8 mouse cellular contexts compared by ENCODE assay signal in the genomic region with DNA sequence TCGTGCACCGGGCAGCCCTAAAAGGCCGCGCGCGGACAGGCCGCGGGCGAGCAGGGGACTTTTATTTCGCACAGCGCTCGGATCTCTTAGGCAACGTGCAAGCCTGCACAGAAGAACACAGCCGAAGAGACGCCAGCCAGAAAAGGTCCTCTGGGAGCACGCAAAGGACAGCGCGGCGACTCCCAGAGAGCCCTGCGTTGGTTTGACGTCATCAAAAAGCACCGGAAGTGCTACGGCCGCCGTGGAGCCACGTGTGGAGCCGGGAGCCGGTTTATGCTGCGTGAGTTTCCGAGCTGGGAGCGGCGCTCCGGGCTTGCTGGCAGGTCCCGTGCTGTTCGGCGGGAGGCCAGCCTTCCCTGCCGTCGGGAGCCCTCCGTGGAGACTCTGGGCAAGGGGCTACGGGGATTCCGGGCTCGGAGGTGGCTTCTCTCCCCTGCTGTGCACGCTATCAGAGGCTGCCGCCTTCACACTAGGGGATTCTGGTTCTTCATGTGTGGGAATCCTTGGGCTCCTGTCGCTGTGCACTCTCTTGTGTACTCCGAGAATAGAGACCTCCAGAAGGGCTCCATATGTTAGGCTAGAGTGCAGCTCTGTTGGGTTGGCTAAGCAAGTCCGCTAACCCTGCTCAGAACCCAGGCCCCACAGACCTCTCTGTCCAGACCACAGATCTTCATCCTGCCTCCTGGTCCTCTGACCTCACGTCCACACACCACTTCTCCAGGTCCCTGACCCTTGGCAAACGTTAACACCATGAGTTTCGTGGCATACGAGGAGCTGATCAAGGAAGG. TPM values are rescaled to one million over a fixed set of nuclear protein-coding genes. Genes with fewer than 3 reads are reported as not detected.
DNase-seq lines count a peak whose midpoint lies in the region; ATAC-seq and TF ChIP-seq lines count a peak whose summit lies in the region.

TSS of gene Trmt61a (plus strand) at position 224 of the 788 bp plus-strand sequence.

- no peak for TF ChIP-seq RAD21 in CH12.LX (IDR thresholded peaks at IDR 0.05; ENCODE audit: low read depth, low read length)

- ATAC-seq in heart, embryonic 13.5 days (ENCODE audit: extremely low read depth, insufficient number of reproducible peaks, low FRiP score, low TSS enrichment) = peak; percentile 72
- ATAC-seq in kidney, postnatal 0 days (replicated peaks; ENCODE audit: low FRiP score, low read depth) = peak; percentile 93
- peak; percentile 80 for ATAC-seq in liver, embryonic 15.5 days (ENCODE audit: insufficient read depth)
- peak; percentile 84 for ATAC-seq in neural tube, embryonic 11.5 days (ENCODE audit: insufficient read depth, low FRiP score, low TSS enrichment)
- peak; percentile 81 for ATAC-seq in stomach, embryonic 16.5 days (ENCODE audit: insufficient read depth, low FRiP score)

- no peak for TF ChIP-seq EP300 in CH12.LX (IDR thresholded peaks at IDR 0.05; ENCODE audit: low read length)

- TF ChIP-seq POLR2A in CH12.LX (IDR thresholded peaks at IDR 0.05; ENCODE audit: low read depth, low read length) = peak; percentile 85

- WGBS in heart, embryonic 13.5 days = under 1% methylated on average over 51 of the region's 51 CpGs
- under 1% methylated on average over 51 of the region's 51 CpGs for WGBS in kidney, postnatal 0 days
- under 1% methylated on average over 51 of the region's 51 CpGs for WGBS in liver, embryonic 15.5 days (ENCODE audit: insufficient replicate concordance)
- under 1% methylated on average over 51 of the region's 51 CpGs for WGBS in neural tube, embryonic 11.5 days
- under 1% methylated on average over 51 of the region's 51 CpGs for WGBS in stomach, embryonic 16.5 days

- peak within 1 kb of the TSS; percentile 95 for H3K4me2 ChIP-seq in CH12.LX (ENCODE audit: insufficient read depth, low read depth, poor library complexity, severe bottlenecking)
- H3K4me2 ChIP-seq in heart, embryonic 13.5 days = peak within 1 kb of the TSS; percentile 97
- H3K4me2 ChIP-seq in kidney, postnatal 0 days (ENCODE audit: low read length) = peak within 1 kb of the TSS; percentile 88
- peak within 1 kb of the TSS; percentile 78 for H3K4me2 ChIP-seq in liver, embryonic 15.5 days
- H3K4me2 ChIP-seq in neural tube, embryonic 11.5 days (ENCODE audit: low read depth) = peak within 1 kb of the TSS; percentile 93
- peak within 1 kb of the TSS; percentile 84 for H3K4me2 ChIP-seq in stomach, embryonic 16.5 days (ENCODE audit: low read depth, low read length)

- peak within 1 kb of the TSS; percentile 82 for H3K9ac ChIP-seq in CH12.LX (ENCODE audit: insufficient read depth, low read depth)
- peak within 1 kb of the TSS; percentile 91 for H3K9ac ChIP-seq in heart, embryonic 13.5 days
- H3K9ac ChIP-seq in kidney, postnatal 0 days (ENCODE audit: low read depth, low read length) = peak within 1 kb of the TSS; percentile 59
- peak within 1 kb of the TSS; percentile 62 for H3K9ac ChIP-seq in liver, embryonic 15.5 days
- H3K9ac ChIP-seq in neural tube, embryonic 11.5 days (ENCODE audit: low read length) = peak within 1 kb of the TSS; percentile 78
- H3K9ac ChIP-seq in stomach, embryonic 16.5 days (ENCODE audit: low read length) = peak within 1 kb of the TSS; percentile 88

- TF ChIP-seq CTCF in CH12.LX (conservative IDR thresholded peaks at IDR 0.05 in 1 of 2, IDR thresholded peaks at IDR 0.05 in 1 of 2; ENCODE audit: low read depth in 2 of 2, low read length in 2 of 2) = no peak
- no peak for TF ChIP-seq CTCF in kidney, postnatal 0 days (IDR thresholded peaks at IDR 0.05; ENCODE audit: low read depth)

- no peaks in the 10 kb centered on the region for H3K9me3 ChIP-seq in CH12.LX (replicated peaks; ENCODE audit: low read length)
- no peaks in the 10 kb centered on the region for H3K9me3 ChIP-seq in heart, embryonic 13.5 days
- H3K9me3 ChIP-seq in kidney, postnatal 0 days (replicated peaks; ENCODE audit: low read length) = no peaks in the 10 kb centered on the region
- H3K9me3 ChIP-seq in liver, embryonic 15.5 days (replicated peaks) = no peaks in the 10 kb centered on the region
- no peaks in the 10 kb centered on the region for H3K9me3 ChIP-seq in neural tube, embryonic 11.5 days (ENCODE audit: control insufficient read depth, low read length)
- H3K9me3 ChIP-seq in stomach, embryonic 16.5 days (replicated peaks; ENCODE audit: control insufficient read depth, low read length) = no peaks in the 10 kb centered on the region

- in situ Hi-C loops in CH12.LX (cut with MboI; ENCODE audit: low pct_ligation_motif_present, low pct_unique_long_range_greater_than_20kb, low sequenced_read_pairs) = loop anchor here (5.0 kb wide), 1 partner anchor 34 kb away; the partner anchor contains the start of genes Apopt1 and Bag5

- H3K4me1 ChIP-seq in CH12.LX (ENCODE audit: control insufficient read depth in 1 of 2, insufficient read depth in 2 of 2) = peaks cover 23 to 66% of the 10 kb centered on the region in 2 experiments
- H3K4me1 ChIP-seq in heart, embryonic 13.5 days = peaks cover 66% of the 10 kb centered on the region
- H3K4me1 ChIP-seq in kidney, postnatal 0 days (replicated peaks; ENCODE audit: insufficient read depth, low read length) = peaks cover 6% of the 10 kb centered on the region; the same call in 1 of the 2 replicates
- peaks cover 33% of the 10 kb centered on the region for H3K4me1 ChIP-seq in liver, embryonic 15.5 days (replicated peaks)
- peaks cover 16% of the 10 kb centered on the region for H3K4me1 ChIP-seq in neural tube, embryonic 11.5 days (ENCODE audit: control insufficient read depth, insufficient read depth, low read length)
- H3K4me1 ChIP-seq in stomach, embryonic 16.5 days (ENCODE audit: control insufficient read depth, insufficient read depth, low read length) = peaks cover 31% of the 10 kb centered on the region

- DNase-seq in CH12.LX (ENCODE audit: extremely low read depth) = peak; percentile 96
- peak; percentile 73 for DNase-seq in c-Kit-negative CD71-positive TER-119-positive erythroid progenitor cells, embryonic 14.5 days (ENCODE audit: low read depth, low spot score)
- peak; percentile 71 for DNase-seq in fibroblast of lung, adult 2 months (ENCODE audit: low read depth)
- DNase-seq in kidney, postnatal 0 days (ENCODE audit: low spot score) = peak; percentile 97
- DNase-seq in neural tube, embryonic 11.5 days (ENCODE audit: low spot score) = peak; percentile 94

- dilution Hi-C loops in CH12.LX (cut with MboI; ENCODE audit: extremely low pct_ligation_motif_present, extremely low pct_unique_long_range_greater_than_20kb, low sequenced_read_pairs) = no loop called here

- peaks cover 21% of the 10 kb centered on the region for H3K79me2 ChIP-seq in CH12.LX (replicated peaks; ENCODE audit: control insufficient read depth, extremely low read depth, insufficient read depth, poor library complexity, severe bottlenecking)

- no peaks in the 10 kb centered on the region for H3K27me3 ChIP-seq in CH12.LX (replicated peaks)
- H3K27me3 ChIP-seq in heart, embryonic 13.5 days (replicated peaks) = peaks cover 11% of the 10 kb centered on the region
- H3K27me3 ChIP-seq in kidney, postnatal 0 days (ENCODE audit: insufficient read depth, low read length) = peaks cover 6% of the 10 kb centered on the region; the same call in 1 of the 2 replicates
- H3K27me3 ChIP-seq in liver, embryonic 15.5 days = peaks cover 29% of the 10 kb centered on the region
- peaks cover 6% of the 10 kb centered on the region for H3K27me3 ChIP-seq in neural tube, embryonic 11.5 days (ENCODE audit: control insufficient read depth, insufficient read depth, low read length)
- peaks cover 1% of the 10 kb centered on the region; the same call in 1 of the 2 replicates for H3K27me3 ChIP-seq in stomach, embryonic 16.5 days (ENCODE audit: control insufficient read depth, insufficient read depth, low read length)

- peak within 1 kb of the TSS; percentile 87 to 100 (median 97) for H3K4me3 ChIP-seq in CH12.LX (replicated peaks in 1 of 3; ENCODE audit: low read depth in 2 of 3, low read length in 2 of 3, poor library complexity in 1 of 3)
- peak within 1 kb of the TSS; percentile 95 for H3K4me3 ChIP-seq in heart, embryonic 13.5 days
- peak within 1 kb of the TSS; percentile 89 for H3K4me3 ChIP-seq in kidney, postnatal 0 days (replicated peaks; ENCODE audit: low read depth, low read length)
- H3K4me3 ChIP-seq in liver, embryonic 15.5 days (replicated peaks) = peak within 1 kb of the TSS; percentile 83
- peak within 1 kb of the TSS; percentile 93 for H3K4me3 ChIP-seq in neural tube, embryonic 11.5 days (ENCODE audit: low read depth, low read length)
- H3K4me3 ChIP-seq in stomach, embryonic 16.5 days (replicated peaks; ENCODE audit: low read length) = peak within 1 kb of the TSS; percentile 68

- peaks cover 28 to 43% of the 10 kb centered on the region in 2 experiments for H3K36me3 ChIP-seq in CH12.LX (replicated peaks in 1 of 2; ENCODE audit: control insufficient read depth in 1 of 2, insufficient read depth in 1 of 2, low read length in 1 of 2)
- peaks cover 23% of the 10 kb centered on the region for H3K36me3 ChIP-seq in heart, embryonic 13.5 days
- no peaks in the 10 kb centered on the region for H3K36me3 ChIP-seq in kidney, postnatal 0 days (ENCODE audit: insufficient read depth, low read length)
- H3K36me3 ChIP-seq in liver, embryonic 15.5 days (replicated peaks) = peaks cover 20% of the 10 kb centered on the region; the same call in 1 of the 2 replicates
- peaks cover 3% of the 10 kb centered on the region for H3K36me3 ChIP-seq in neural tube, embryonic 11.5 days (ENCODE audit: control insufficient read depth, insufficient read depth, low read length)
- no peaks in the 10 kb centered on the region for H3K36me3 ChIP-seq in stomach, embryonic 16.5 days (ENCODE audit: control insufficient read depth, insufficient read depth, low read length)

- H3K27ac ChIP-seq in CH12.LX (ENCODE audit: insufficient read depth, low read depth) = peak within 1 kb of the TSS; percentile 36
- peak within 1 kb of the TSS; percentile 100 for H3K27ac ChIP-seq in heart, embryonic 13.5 days (replicated peaks)
- peak within 1 kb of the TSS; percentile 88 for H3K27ac ChIP-seq in kidney, postnatal 0 days
- H3K27ac ChIP-seq in liver, embryonic 15.5 days (replicated peaks) = peak within 1 kb of the TSS; percentile 74
- peak within 1 kb of the TSS; percentile 90 for H3K27ac ChIP-seq in neural tube, embryonic 11.5 days (ENCODE audit: low read depth, low read length)
- H3K27ac ChIP-seq in stomach, embryonic 16.5 days (ENCODE audit: low read length) = peak within 1 kb of the TSS; percentile 99

TF ChIP-seq in CH12.LX, 34 proteins besides CTCF, POLR2A, EP300 and RAD21 (continues in another document):
- TF ChIP-seq USF1 (IDR thresholded peaks at IDR 0.05; ENCODE audit: low read depth, low read length) = peak; percentile 52

RNA-seq across cellular contexts. Expression of gene Trmt61a, which starts in this region (rescaled TPM):
- total RNA-seq in CH12.LX (2012; rRNA removed) (37.4 and 55.0 TPM in 2 replicates), CH12.LX (2014; rRNA removed) (21.8 and 23.3 TPM in 2 replicates)
- polyA plus RNA-seq in CH12.LX (2012; ENCODE audit: insufficient read length, low read depth) = 34.1 and 35.5 TPM in 2 replicates
- polyA plus RNA-seq in heart, embryonic 13.5 days (2015; fragmentation: Nextera tagmentation; extraction: Ambion mirVana) = 7.8 and 8.3 TPM in 2 replicates
- 6.3 and 6.8 TPM in 2 replicates for polyA plus RNA-seq in kidney, postnatal 0 days (2015; fragmentation: Nextera tagmentation; extraction: Ambion mirVana)
- polyA plus RNA-seq in liver, embryonic 15.5 days (2015; fragmentation: Nextera tagmentation; extraction: Ambion mirVana) = 5.9 and 7.3 TPM in 2 replicates
- 5.8 and 6.6 TPM in 2 replicates for polyA plus RNA-seq in neural tube, embryonic 11.5 days (2014; fragmentation: Nextera tagmentation; extraction: Ambion mirVana)
- polyA plus RNA-seq in stomach, embryonic 16.5 days (2015; fragmentation: Nextera tagmentation; extraction: Ambion mirVana) = 9.7 and 10.4 TPM in 2 replicates

Comparison
In these comparisons a context has a peak if more than half of its experiments do, and no peak if none do; other contexts are left out.
1. Peak in every context shown above with its lines: DNase-seq, ATAC-seq, H3K4me3 ChIP-seq and H3K27ac ChIP-seq.
2. H3K27ac ChIP-seq: peak in every context shown above with its lines; median percentile 100 in heart, embryonic 13.5 days; 99 in stomach, embryonic 16.5 days; 90 in neural tube, embryonic 11.5 days; 88 in kidney, postnatal 0 days; 74 in liver, embryonic 15.5 days; 36 in CH12.LX.